Mouse (Mus musculus): ENCODE data around the gene Cfl2. TPM values are rescaled to one million over a fixed set of nuclear protein-coding genes. Genes with fewer than 3 reads are reported as not detected.
"Not testable (repeated sequence)": the region's sequence is repeated elsewhere in the genome, so short reads cannot be mapped to it uniquely, and the experiment has no call there.

Cfl2 gene
- 198 and 200 TPM in 2 replicates for polyA plus RNA-seq (2016; fragmentation: Nextera tagmentation; extraction: Ambion mirVana)

DNA sequence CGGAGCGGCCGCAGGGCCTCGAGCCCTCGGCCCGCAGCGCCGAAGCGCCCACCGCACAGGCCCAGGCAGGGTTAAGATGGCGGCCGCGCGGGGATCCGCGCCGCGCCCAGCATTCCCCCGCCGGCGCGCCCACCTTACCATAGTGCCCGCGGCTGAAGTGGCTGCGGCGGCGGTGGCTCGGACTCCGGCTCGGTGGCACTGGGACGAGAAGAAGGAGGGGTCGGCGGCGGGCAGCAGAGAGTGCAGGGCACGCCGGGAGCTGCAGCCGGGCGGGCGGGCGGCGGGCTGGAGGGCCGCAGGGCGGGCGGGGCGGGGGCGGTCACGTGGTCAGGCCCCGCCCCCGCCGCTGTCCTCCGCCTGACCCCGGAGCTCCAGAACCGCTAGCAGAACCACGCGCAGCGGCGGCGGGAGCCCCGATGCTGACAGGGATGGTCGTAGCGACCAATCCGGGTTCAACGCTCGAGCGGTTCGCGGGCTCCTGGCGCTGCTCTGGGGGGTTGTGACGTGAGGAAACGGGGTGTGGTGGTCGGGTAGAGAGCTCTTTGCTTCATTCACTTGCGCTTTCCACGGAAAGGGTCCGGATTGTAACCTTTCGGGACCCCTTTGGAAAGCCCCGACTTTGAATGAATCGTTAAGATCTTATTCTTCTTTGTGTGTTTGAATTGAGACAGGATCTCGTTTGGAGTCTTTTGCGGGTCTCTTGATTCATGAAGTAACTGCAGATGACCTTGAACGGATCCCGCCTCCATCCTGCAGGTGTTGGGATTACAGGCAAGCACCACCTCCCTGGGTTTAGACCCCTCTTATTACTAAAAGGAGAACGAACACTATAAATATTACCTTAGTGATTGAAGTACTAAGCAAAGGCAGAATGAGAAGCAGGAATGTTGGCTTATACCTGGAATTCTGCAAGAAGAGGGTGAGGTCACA is at the start of gene Cfl2:
TSS of gene Cfl2 (minus strand) at position 272 of the 930 bp plus-strand sequence.
- H3K27me3 ChIP-seq (ENCODE audit: poor library complexity, severe bottlenecking), result no peaks in the 10 kb centered on the region
- H3K4me1 ChIP-seq, result peaks cover 22% of the 10 kb centered on the region
- peaks cover 32% of the 10 kb centered on the region for H3K36me3 ChIP-seq (replicated peaks)
- WGBS, result 1% methylated on average over 82 of the region's 82 CpGs
- peak within 1 kb of the TSS; percentile 99 for H3K27ac ChIP-seq
- peaks cover 2% of the 10 kb centered on the region; the same call in 1 of the 2 replicates for H3K9me3 ChIP-seq
- H3K4me3 ChIP-seq, result peak within 1 kb of the TSS; percentile 86
- peak; percentile 87 for DNase-seq (ENCODE audit: extremely low spot score, low spot score)

DNA sequence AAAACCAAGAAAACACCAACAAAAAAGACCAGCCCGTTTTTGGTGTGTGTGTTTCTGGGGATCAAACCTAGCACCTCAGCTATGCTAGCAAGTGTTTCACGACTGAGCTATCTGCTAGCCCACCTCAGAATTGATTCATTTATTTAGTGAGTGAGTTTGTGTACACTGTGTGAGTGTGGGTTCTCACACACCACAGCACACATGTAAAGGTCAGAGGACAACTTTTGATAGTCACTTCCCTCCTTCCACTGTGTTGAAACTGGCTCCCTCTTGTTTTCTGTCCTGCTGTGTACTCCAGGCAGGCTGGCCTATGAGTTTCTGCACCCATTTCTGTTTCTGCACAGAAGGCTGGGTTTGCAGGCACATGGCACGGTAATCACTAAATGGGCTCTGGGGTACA is 47.7 kb upstream of the Cfl2 start:
- DNase-seq (ENCODE audit: extremely low spot score, low spot score), result no peak

DNA sequence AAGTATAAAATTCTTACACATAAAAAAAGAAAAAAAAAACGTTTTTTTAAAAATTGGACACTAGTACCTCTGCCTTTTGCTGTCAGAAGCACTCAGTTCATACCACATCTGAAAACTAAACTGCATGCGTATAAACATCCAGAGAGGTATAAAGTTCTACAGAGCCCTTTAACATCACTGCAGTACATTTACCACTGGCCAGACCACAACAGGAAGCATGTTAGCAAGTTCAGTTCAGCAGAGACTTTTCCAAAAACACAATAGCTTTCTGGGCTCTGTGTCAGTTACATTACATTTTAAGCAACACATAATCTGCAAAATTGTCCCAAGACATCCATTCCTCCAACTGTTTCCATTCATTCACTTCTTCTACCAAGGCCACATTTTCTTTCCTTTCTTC is 29.9 kb upstream of the Cfl2 start:
- not testable (repeated sequence) for H3K27ac ChIP-seq; H3K9me3 ChIP-seq; H3K27me3 ChIP-seq (ENCODE audit: poor library complexity, severe bottlenecking); H3K4me3 ChIP-seq; DNase-seq (ENCODE audit: extremely low spot score, low spot score); H3K4me1 ChIP-seq
- WGBS, result 73% methylated on average over 2 of the region's 2 CpGs
- peaks cover 51% of the 10 kb centered on the region for H3K36me3 ChIP-seq (replicated peaks)

More for the DNA sequence above, 47.7 kb upstream of the Cfl2 start:
- peaks cover 98% of the 10 kb centered on the region for H3K36me3 ChIP-seq (replicated peaks)
- WGBS, result 90% methylated on average over 3 of the region's 3 CpGs
- no peaks in the 10 kb centered on the region for H3K4me1 ChIP-seq
- no peaks in the 10 kb centered on the region for H3K27me3 ChIP-seq (ENCODE audit: poor library complexity, severe bottlenecking)
- no peak overlapping the region for H3K27ac ChIP-seq
- H3K9me3 ChIP-seq, result no peaks in the 10 kb centered on the region
- no peak overlapping the region for H3K4me3 ChIP-seq

DNA sequence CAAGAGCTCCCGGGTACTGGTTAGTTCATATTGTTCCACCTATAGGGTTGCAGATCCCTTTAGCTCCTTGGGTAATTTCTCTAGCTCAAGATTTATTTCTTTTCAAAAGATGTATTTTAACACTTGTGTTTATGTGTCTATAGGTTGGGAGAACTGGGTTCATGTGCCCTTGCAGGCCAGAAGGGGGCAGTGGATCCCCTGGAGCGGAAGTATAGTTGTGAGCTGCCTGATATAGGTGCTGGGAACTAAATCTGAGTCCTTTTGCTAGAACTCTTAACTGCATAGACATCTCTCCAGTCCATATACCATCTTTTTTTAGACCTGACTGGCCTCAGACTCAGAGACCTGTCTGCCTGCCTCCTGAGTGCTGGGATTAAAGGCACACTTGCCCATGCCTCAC is 27.7 kb upstream of the Cfl2 start:
- H3K4me1 ChIP-seq, result no peaks in the 10 kb centered on the region
- no peak overlapping the region for H3K4me3 ChIP-seq
- H3K27me3 ChIP-seq (ENCODE audit: poor library complexity, severe bottlenecking), result no peaks in the 10 kb centered on the region
- peaks cover 31% of the 10 kb centered on the region for H3K36me3 ChIP-seq (replicated peaks)
- no peak overlapping the region for H3K27ac ChIP-seq
- 100% methylated on average over 2 of the region's 2 CpGs for WGBS
- no peak for DNase-seq (ENCODE audit: extremely low spot score, low spot score)
- no peaks in the 10 kb centered on the region for H3K9me3 ChIP-seq

DNA sequence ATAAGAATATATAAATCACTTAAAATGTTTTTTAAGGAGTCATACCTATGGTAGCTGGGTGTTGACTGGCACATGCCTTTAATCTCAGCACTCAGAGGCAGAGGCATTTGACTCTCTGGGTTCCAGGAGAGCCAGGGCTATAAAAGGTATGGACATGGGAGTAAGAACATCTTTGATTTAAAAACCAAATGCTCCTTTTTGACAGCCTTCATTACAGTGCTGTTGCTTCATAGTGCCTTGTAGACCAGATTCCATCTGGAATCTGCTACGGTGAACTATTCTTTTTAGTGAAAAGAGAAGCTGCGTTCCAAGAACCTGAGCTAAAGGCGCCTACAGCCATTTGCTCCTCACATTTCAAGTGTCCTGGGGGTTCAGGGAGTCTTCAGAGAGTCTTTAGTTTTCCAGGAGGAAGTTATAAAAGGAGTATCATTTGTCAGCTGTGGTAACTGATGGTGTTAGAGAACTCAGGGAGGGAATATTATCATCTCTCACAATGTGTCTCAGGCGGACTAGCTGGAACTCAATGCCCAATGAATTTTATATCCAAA is 25.0 kb upstream of the Cfl2 start:
- 92% methylated on average over 4 of the region's 4 CpGs for WGBS
- Histone ChIP-seq H3K4me3 (no peak overlapping the region), H3K4me1 (no peaks in the 10 kb centered on the region), H3K9me3 (no peaks in the 10 kb centered on the region), H3K36me3 (replicated peaks) (peaks cover 17% of the 10 kb centered on the region), H3K27ac (no peak overlapping the region), H3K27me3 (ENCODE audit: poor library complexity, severe bottlenecking) (no peaks in the 10 kb centered on the region)
- DNase-seq (ENCODE audit: extremely low spot score, low spot score), result no peak

DNA sequence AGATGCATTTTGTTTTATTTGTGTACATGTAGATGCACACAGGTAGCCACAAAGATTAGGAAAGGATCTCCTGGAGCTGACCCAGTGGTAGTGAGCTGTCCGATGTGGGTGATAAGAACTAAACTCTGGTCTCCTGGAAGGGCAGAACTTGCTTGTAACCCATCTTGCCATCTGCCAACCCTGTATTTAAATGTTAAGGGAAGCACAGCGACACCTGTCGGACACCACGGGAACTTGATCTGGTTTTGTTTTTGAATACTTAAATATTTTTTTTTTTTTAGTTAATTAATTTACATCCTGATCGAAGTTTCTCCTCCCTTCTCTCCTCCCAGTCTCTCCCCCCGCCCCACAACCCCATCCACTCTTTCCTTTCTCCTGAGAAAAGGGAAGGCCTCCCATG is 17.0 kb upstream of the Cfl2 start:
- H3K4me3 ChIP-seq, result no peak overlapping the region
- H3K27me3 ChIP-seq (ENCODE audit: poor library complexity, severe bottlenecking), result no peaks in the 10 kb centered on the region
- H3K36me3 ChIP-seq (replicated peaks), result no peaks in the 10 kb centered on the region
- H3K27ac ChIP-seq, result no peak overlapping the region
- no peaks in the 10 kb centered on the region; the same call in 1 of the 2 replicates for H3K4me1 ChIP-seq
- WGBS, result 15% methylated on average over 6 of the region's 6 CpGs
- no peaks in the 10 kb centered on the region for H3K9me3 ChIP-seq
- DNase-seq (ENCODE audit: extremely low spot score, low spot score), result peak; percentile 49

DNA sequence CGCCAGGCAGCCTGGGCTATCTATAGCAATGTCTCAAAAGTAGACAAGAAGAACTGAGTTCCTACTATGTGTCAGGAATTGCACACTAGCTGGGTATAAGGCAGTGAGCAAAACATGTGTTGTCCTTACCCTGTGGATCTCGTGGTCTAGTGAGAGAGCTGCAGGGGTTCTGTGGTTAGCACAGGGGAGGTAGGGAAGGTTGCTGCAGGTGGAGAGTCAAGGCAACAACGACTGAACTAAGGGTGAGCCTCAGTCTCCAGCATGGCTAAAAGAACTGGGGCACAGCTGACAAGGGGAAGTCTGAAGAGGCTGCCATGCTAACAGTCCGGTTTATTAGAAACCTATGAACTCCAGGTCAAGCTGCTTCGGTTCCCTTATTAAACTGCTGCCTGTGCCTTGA is 16.5 kb upstream of the Cfl2 start:
- WGBS, result 80% methylated on average over 5 of the region's 5 CpGs
- H3K36me3 ChIP-seq (replicated peaks), result no peaks in the 10 kb centered on the region
- no peaks in the 10 kb centered on the region for H3K9me3 ChIP-seq
- no peaks in the 10 kb centered on the region; the same call in 1 of the 2 replicates for H3K4me1 ChIP-seq
- no peak overlapping the region for H3K4me3 ChIP-seq
- no peaks in the 10 kb centered on the region for H3K27me3 ChIP-seq (ENCODE audit: poor library complexity, severe bottlenecking)
- no peak for DNase-seq (ENCODE audit: extremely low spot score, low spot score)
- no peak overlapping the region for H3K27ac ChIP-seq

DNA sequence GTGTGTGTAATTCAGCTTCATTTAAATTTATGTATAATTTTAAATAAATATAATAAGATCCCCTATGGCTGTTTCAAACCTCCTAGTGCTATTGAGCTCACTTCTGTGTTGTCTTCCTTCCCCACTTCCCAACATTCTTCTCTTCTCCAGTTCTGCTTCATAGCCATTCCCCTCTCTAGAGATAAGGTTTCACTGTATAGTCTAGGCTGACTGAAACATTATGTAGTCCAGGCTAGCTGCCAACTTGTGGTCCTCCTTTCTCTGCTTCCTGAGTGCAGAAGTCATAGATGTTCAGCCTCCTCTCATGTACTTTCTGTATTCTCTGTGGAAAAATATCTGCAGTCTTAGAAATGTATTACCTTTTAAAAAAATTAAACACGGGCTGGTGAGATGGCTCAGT is 15.2 kb upstream of the Cfl2 start:
- 87% methylated on average over 1 of the region's 1 CpGs for WGBS
- Histone ChIP-seq H3K27ac (no peak overlapping the region), H3K27me3 (ENCODE audit: poor library complexity, severe bottlenecking) (no peaks in the 10 kb centered on the region), H3K4me3 (no peak overlapping the region), H3K9me3 (no peaks in the 10 kb centered on the region), H3K36me3 (replicated peaks) (no peaks in the 10 kb centered on the region), H3K4me1 (no peaks in the 10 kb centered on the region; the same call in 1 of the 2 replicates)
- DNase-seq (ENCODE audit: extremely low spot score, low spot score), result no peak

DNA sequence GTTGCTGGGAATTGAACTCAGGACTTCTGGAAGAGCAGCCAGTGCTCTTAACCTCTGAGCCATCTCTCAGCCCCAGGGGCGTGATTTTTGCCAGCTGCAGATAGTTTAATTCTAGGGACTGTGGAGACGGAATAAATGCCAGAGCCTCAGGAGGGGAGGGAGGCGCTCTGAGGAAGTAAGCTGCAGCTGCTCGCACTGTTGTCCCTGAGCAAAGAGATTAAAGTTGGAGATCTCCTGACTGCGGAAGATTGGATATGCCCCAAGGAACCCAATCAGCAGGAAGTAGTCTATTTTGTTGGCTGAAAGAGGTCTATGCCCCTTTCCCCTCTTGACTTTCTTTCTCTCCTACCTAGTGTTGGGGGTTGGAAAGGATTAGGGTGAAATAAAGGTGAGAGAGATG is 14.2 kb upstream of the Cfl2 start:
- no peaks in the 10 kb centered on the region for H3K36me3 ChIP-seq (replicated peaks)
- no peak overlapping the region for H3K4me3 ChIP-seq
- no peak for DNase-seq (ENCODE audit: extremely low spot score, low spot score)
- no peaks in the 10 kb centered on the region for H3K27me3 ChIP-seq (ENCODE audit: poor library complexity, severe bottlenecking)
- WGBS, result 33% methylated on average over 5 of the region's 5 CpGs
- no peaks in the 10 kb centered on the region; the same call in 1 of the 2 replicates for H3K4me1 ChIP-seq
- H3K9me3 ChIP-seq, result no peaks in the 10 kb centered on the region
- H3K27ac ChIP-seq, result no peak overlapping the region

DNA sequence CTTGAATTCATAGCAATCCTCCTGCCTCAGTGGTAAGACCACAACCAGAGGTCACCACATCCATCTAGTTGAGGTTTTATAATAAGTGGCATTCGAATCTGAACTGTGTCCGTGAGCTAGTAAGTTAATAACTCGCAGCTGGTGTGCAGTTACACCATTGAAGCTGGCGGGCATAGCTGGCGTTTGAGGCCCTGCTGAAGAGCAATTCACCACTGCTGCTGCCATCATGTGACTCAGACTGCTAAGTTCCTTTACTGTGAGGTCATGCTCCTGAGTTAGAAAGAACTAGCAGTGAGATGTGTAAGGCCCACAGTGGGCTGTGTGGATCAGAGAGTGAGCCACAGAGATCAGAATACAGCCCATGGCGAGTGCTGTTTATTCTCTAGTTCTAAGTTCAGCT is 12.0 kb upstream of the Cfl2 start:
- DNase-seq (ENCODE audit: extremely low spot score, low spot score), result no peak
- Histone ChIP-seq H3K27ac (no peak overlapping the region), H3K36me3 (replicated peaks) (no peaks in the 10 kb centered on the region), H3K4me3 (no peak overlapping the region), H3K9me3 (no peaks in the 10 kb centered on the region), H3K4me1 (no peaks in the 10 kb centered on the region; the same call in 1 of the 2 replicates), H3K27me3 (ENCODE audit: poor library complexity, severe bottlenecking) (no peaks in the 10 kb centered on the region)
- 79% methylated on average over 6 of the region's 6 CpGs for WGBS

DNA sequence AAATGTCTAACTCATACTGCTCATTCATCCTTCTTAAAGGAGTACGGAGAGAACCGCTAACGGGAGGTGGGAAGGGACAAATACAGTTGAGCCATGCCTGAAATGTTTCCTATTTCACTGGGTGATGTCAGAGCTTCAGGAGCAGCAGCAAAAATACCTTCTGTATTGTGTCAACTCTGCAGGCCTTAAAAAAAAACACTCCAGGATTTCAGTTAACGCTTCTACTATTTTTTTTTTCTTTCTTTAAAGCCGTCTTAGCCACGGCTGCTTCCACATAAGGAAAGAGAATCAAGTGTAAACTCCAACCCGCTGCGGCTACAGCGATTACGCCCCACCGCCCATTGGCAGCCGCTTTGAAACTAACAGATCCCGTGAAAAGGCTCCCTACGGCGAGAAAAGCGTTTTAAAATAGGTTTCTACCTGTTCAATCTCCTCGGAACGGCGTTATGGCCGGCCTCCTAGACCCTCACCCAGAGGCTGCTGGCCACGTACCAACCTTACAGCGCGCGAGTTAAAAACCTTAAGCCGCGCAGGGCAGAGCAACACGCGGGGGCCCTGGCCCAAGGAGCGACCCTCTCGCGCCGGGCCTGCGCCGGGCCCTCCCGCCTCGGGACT is 579 bp downstream of the Cfl2 start:
- Histone ChIP-seq H3K36me3 (replicated peaks) (peaks cover 40% of the 10 kb centered on the region), H3K4me3 (peak overlapping the region; percentile 86), H3K27ac (peak overlapping the region; percentile 99), H3K9me3 (no peaks in the 10 kb centered on the region), H3K27me3 (ENCODE audit: poor library complexity, severe bottlenecking) (no peaks in the 10 kb centered on the region), H3K4me1 (peaks cover 22% of the 10 kb centered on the region)
- under 1% methylated on average over 36 of the region's 36 CpGs for WGBS
- no peak for DNase-seq (ENCODE audit: extremely low spot score, low spot score)

DNA sequence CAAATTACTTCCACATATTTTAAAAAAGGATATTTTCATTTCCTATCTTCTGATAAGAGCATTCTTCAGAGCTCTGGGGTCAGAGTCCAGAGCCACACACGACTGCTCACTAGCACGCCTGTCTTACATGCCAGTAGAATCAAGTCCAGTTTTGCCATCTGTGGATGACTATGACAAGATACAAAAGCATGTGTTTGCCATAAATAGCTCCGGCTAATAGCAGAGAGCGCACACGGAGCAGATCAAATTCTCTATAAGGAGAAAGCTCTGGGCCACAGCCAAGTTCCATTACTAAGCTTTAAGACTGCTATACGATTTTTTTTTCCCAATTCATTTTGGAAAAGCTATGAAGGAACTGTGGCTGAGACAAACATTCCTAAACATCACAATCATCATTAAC is 3.1 kb downstream of the Cfl2 start:
- Histone ChIP-seq H3K27me3 (ENCODE audit: poor library complexity, severe bottlenecking) (no peaks in the 10 kb centered on the region), H3K4me1 (peaks cover 22% of the 10 kb centered on the region), H3K9me3 (no peaks in the 10 kb centered on the region), H3K4me3 (no peak overlapping the region), H3K27ac (no peak overlapping the region), H3K36me3 (replicated peaks) (peaks cover 63% of the 10 kb centered on the region)
- WGBS, result 92% methylated on average over 6 of the region's 6 CpGs
- no peak for DNase-seq (ENCODE audit: extremely low spot score, low spot score)

DNA sequence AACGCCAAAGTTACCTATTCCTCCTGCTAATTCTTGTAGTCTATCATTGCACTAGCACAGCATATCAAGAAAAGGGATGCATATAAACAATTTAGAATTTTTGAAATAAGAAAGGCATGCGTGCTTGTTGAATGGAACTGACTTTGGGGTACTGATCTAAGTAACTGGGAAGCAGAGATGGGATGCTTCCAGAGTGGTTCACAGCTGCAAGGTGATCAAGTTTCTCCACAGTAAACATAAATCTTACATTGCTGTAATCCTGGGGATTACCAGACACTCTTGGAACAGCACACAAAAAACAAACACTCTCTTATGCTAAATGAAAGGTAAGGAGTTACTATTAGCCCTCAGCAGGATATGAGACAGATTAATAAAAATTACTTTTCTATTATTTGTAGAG is 12.1 kb downstream of the Cfl2 start:
- Histone ChIP-seq H3K9me3 (no peaks in the 10 kb centered on the region), H3K36me3 (replicated peaks) (peaks cover 16% of the 10 kb centered on the region), H3K4me3 (no peak overlapping the region), H3K27me3 (ENCODE audit: poor library complexity, severe bottlenecking) (no peaks in the 10 kb centered on the region), H3K4me1 (no peaks in the 10 kb centered on the region), H3K27ac (no peak overlapping the region)
- no peak for DNase-seq (ENCODE audit: extremely low spot score, low spot score)
- WGBS, result 85% methylated on average over 2 of the region's 2 CpGs
